Mouse (Mus musculus) neural tube, embryonic 11.5 days (tissue): ENCODE measurements around the gene 6430550D23Rik. TPM values are rescaled to one million over a fixed set of nuclear protein-coding genes. Genes with fewer than 3 reads are reported as not detected.

Source experiments
- ATAC-seq: fragments of 200-750 bp; cut with Nextera tagmentation; 2 replicates; pipeline ENCODE4 v1.8.0; 2017; ENCODE audit warnings: moderate number of reproducible peaks, mild to moderate bottlenecking, moderate TSS enrichment, moderate library complexity; ENCODE audit not compliant: insufficient read depth, low FRiP score, low TSS enrichment
- DNase-seq: peaks from one replicate; pipeline ENCODE4 v3.0.0-alpha.2; 2015; ENCODE audit warnings: low spot score
- H3K27ac ChIP-seq: fragments of 300-500 bp; sonication (generic); 2 replicates; pipeline ENCODE4 v1.5.1; 2014; ENCODE audit warnings: low read depth, mild to moderate bottlenecking, low read length
- H3K27me3 ChIP-seq: fragments of 300-500 bp; sonication (generic); 2 replicates; pipeline ENCODE4 v1.6.1; 2014; ENCODE audit warnings: mild to moderate bottlenecking, low read length, mixed read lengths; ENCODE audit not compliant: control insufficient read depth, insufficient read depth
- H3K36me3 ChIP-seq: fragments of 300-500 bp; sonication (generic); 2 replicates; pipeline ENCODE4 v1.6.1; 2014; ENCODE audit warnings: mild to moderate bottlenecking, low read length, moderate library complexity, mixed read lengths; ENCODE audit not compliant: control insufficient read depth, insufficient read depth
- H3K4me1 ChIP-seq: fragments of 300-500 bp; sonication (generic); 2 replicates; pipeline ENCODE4 v1.6.1; 2014; ENCODE audit warnings: low read length, mixed read lengths; ENCODE audit not compliant: control insufficient read depth, insufficient read depth
- H3K4me2 ChIP-seq: fragments of 300-500 bp; sonication (generic); 2 replicates; pipeline ENCODE4 v1.6.1; 2014; ENCODE audit warnings: low read depth, mild to moderate bottlenecking, moderate library complexity
- H3K4me3 ChIP-seq: fragments of 300-500 bp; sonication (generic); 2 replicates; pipeline ENCODE4 v1.5.1; 2014; ENCODE audit warnings: low read depth, low read length
- H3K9ac ChIP-seq: fragments of 300-500 bp; sonication (generic); 2 replicates; pipeline ENCODE4 v1.6.1; 2014; ENCODE audit warnings: mild to moderate bottlenecking, low read length
- H3K9me3 ChIP-seq: fragments of 300-500 bp; sonication (generic); 2 replicates; pipeline ENCODE4 v1.6.1; 2016; ENCODE audit warnings: low read length; ENCODE audit not compliant: control insufficient read depth
- WGBS: fragments of 180-500 bp; shearing (Covaris S2); extraction: QIAGEN DNeasy Blood & Tissue Kit; methylation state at CpG from one replicate; pipeline ENCODE4 v1.1.7; 2014; 5-methylcytosine and 5-hydroxymethylcytosine counted together
- polyA plus RNA-seq: library from polyadenylated mRNA; unstranded; fragments of >200 nt; fragmentation: Nextera tagmentation; extraction: Ambion mirVana; gene quantifications from 2 replicates; pipeline ENCODE4 v1.2.1, GENCODE M21; 2014

6430550D23Rik gene
- polyA plus RNA-seq, 1 experiment from 2014 or later, result 0.86 TPM

- Histone ChIP-seq H3K4me1 (peaks cover 4% of the 10 kb centered on the region; the same call in 1 of the 2 replicates), H3K4me2 (no peak overlapping the region), H3K9ac (no peak overlapping the region), H3K27ac (no peak overlapping the region), H3K4me3 (no peak overlapping the region), H3K27me3 (no peaks in the 10 kb centered on the region), H3K9me3 (no peaks in the 10 kb centered on the region), H3K36me3 (peaks cover 2% of the 10 kb centered on the region; the same call in 1 of the 2 replicates)
- 89% methylated on average over 4 of the region's 4 CpGs for whole genome bisulfite sequencing
- ATAC-seq, result no peak
- no peak for DNase-seq
Observed at GRCm38 (mm10) chr2:156005393-156005792, 2.4 kb downstream of the 6430550D23Rik start.

- 89% methylated on average over 14 of the region's 14 CpGs for WGBS
- Histone ChIP-seq H3K9me3 (no peaks in the 10 kb centered on the region), H3K9ac (no peak overlapping the region), H3K4me1 (no peaks in the 10 kb centered on the region), H3K27ac (no peak overlapping the region), H3K4me2 (no peak overlapping the region), H3K36me3 (peaks cover 35% of the 10 kb centered on the region), H3K4me3 (no peak overlapping the region), H3K27me3 (no peaks in the 10 kb centered on the region)
- ATAC-seq (no peak), DNase-seq (no peak)
Observed at GRCm38 (mm10) chr2:155991863-155992321, 15.9 kb downstream of the 6430550D23Rik start.

- H3K9ac ChIP-seq, result no peak overlapping the region
- H3K4me3 ChIP-seq, result no peak overlapping the region
Observed at GRCm38 (mm10) chr2:155991151-155991550, 16.6 kb downstream of the 6430550D23Rik start.

GRCm38 (mm10) chr2:155989085-155989484, 18.7 kb downstream of the 6430550D23Rik start:
- Histone ChIP-seq H3K4me2 (no peak overlapping the region), H3K4me3 (no peak overlapping the region)

More at GRCm38 (mm10) chr2:155991151-155991550, 16.6 kb downstream of the 6430550D23Rik start:
- Histone ChIP-seq H3K4me2 (no peak overlapping the region), H3K27me3 (no peaks in the 10 kb centered on the region), H3K9me3 (no peaks in the 10 kb centered on the region), H3K27ac (no peak overlapping the region), H3K36me3 (peaks cover 33% of the 10 kb centered on the region), H3K4me1 (no peaks in the 10 kb centered on the region)
- WGBS, result 95% methylated on average over 10 of the region's 10 CpGs
- DNase-seq (no peak), ATAC-seq (no peak)

GRCm38 (mm10) chr2:155987131-155987530, 20.6 kb downstream of the 6430550D23Rik start:
- H3K9me3 ChIP-seq, result no peaks in the 10 kb centered on the region
- WGBS, result 93% methylated on average over 6 of the region's 6 CpGs
- H3K4me3 ChIP-seq, result no peak overlapping the region
- H3K36me3 ChIP-seq, result peaks cover 41% of the 10 kb centered on the region
- no peaks in the 10 kb centered on the region for H3K4me1 ChIP-seq
- H3K9ac ChIP-seq, result no peak overlapping the region
- no peak overlapping the region for H3K4me2 ChIP-seq
- no peak overlapping the region for H3K27ac ChIP-seq
- H3K27me3 ChIP-seq, result no peaks in the 10 kb centered on the region
- ATAC-seq (no peak), DNase-seq (no peak)

More at GRCm38 (mm10) chr2:155989085-155989484, 18.7 kb downstream of the 6430550D23Rik start:
- no peaks in the 10 kb centered on the region for H3K9me3 ChIP-seq
- no peak for DNase-seq
- no peaks in the 10 kb centered on the region for H3K4me1 ChIP-seq
- H3K27ac ChIP-seq, result no peak overlapping the region
- WGBS, result 90% methylated on average over 4 of the region's 4 CpGs
- H3K27me3 ChIP-seq, result no peaks in the 10 kb centered on the region
- ATAC-seq, result no peak
- no peak overlapping the region for H3K9ac ChIP-seq
- peaks cover 37% of the 10 kb centered on the region for H3K36me3 ChIP-seq

GRCm38 (mm10) chr2:155985776-155986175, 22.0 kb downstream of the 6430550D23Rik start:
- H3K4me2 ChIP-seq, result no peak overlapping the region
- H3K27ac ChIP-seq, result no peak overlapping the region
- peaks cover 39% of the 10 kb centered on the region for H3K36me3 ChIP-seq

GRCm38 (mm10) chr2:155979328-155979991, 28.3 kb downstream of the 6430550D23Rik start:
- H3K4me2 ChIP-seq, result no peak overlapping the region
- no peaks in the 10 kb centered on the region for H3K27me3 ChIP-seq
- no peaks in the 10 kb centered on the region for H3K9me3 ChIP-seq
- no peak overlapping the region for H3K27ac ChIP-seq
- WGBS, result 80% methylated on average over 5 of the region's 5 CpGs
- ATAC-seq (no peak), DNase-seq (no peak)
- no peak overlapping the region for H3K9ac ChIP-seq
- no peak overlapping the region for H3K4me3 ChIP-seq
- peaks cover 37% of the 10 kb centered on the region for H3K36me3 ChIP-seq
- H3K4me1 ChIP-seq, result no peaks in the 10 kb centered on the region

More at GRCm38 (mm10) chr2:155985776-155986175, 22.0 kb downstream of the 6430550D23Rik start:
- Histone ChIP-seq H3K4me1 (no peaks in the 10 kb centered on the region), H3K9me3 (no peaks in the 10 kb centered on the region), H3K27me3 (no peaks in the 10 kb centered on the region), H3K4me3 (no peak overlapping the region), H3K9ac (no peak overlapping the region)
- no peak for DNase-seq
- no peak for ATAC-seq
- 89% methylated on average over 7 of the region's 7 CpGs for WGBS

GRCm38 (mm10) chr2:155974087-155974731, 33.6 kb downstream of the 6430550D23Rik start:
- no peaks in the 10 kb centered on the region for H3K9me3 ChIP-seq
- H3K9ac ChIP-seq, result no peak overlapping the region
- H3K4me3 ChIP-seq, result no peak overlapping the region
- H3K27ac ChIP-seq, result no peak overlapping the region
- ATAC-seq (no peak), DNase-seq (no peak)
- peaks cover 41% of the 10 kb centered on the region for H3K36me3 ChIP-seq
- no peaks in the 10 kb centered on the region for H3K27me3 ChIP-seq
- H3K4me1 ChIP-seq, result no peaks in the 10 kb centered on the region
- WGBS, result 88% methylated on average over 14 of the region's 14 CpGs
- no peak overlapping the region for H3K4me2 ChIP-seq

- Histone ChIP-seq H3K4me2 (no peak overlapping the region), H3K9ac (no peak overlapping the region), H3K4me1 (no peaks in the 10 kb centered on the region), H3K9me3 (no peaks in the 10 kb centered on the region), H3K27ac (no peak overlapping the region), H3K4me3 (no peak overlapping the region), H3K36me3 (peaks cover 43% of the 10 kb centered on the region), H3K27me3 (no peaks in the 10 kb centered on the region)
- DNase-seq, result no peak
- no peak for ATAC-seq
- 89% methylated on average over 6 of the region's 6 CpGs for WGBS
Observed at GRCm38 (mm10) chr2:155973348-155973747, 34.4 kb downstream of the 6430550D23Rik start.
